Mouse (Mus musculus): Measurements from ENCODE around the gene Cdhr3.
"Not testable (repeated sequence)": the region's sequence is repeated elsewhere in the genome, so short reads cannot be mapped to it uniquely, and the experiment has no call there.

The Cdhr3 gene

GRCm38 (mm10) chr12:33005858-33006257, 86.8 kb downstream of the Cdhr3 start:
- no peak for DNase-seq (ENCODE audit: low spot score in 2 of 2)

GRCm38 (mm10) chr12:33003339-33003965, 89.2 kb downstream of the Cdhr3 start:
- no peak for DNase-seq (ENCODE audit: low spot score in 2 of 2)

- DNase-seq (ENCODE audit: low spot score in 2 of 2), result no peak
These were observed 92.3 kb downstream of the Cdhr3 start for GRCm38 (mm10) chr12:33000402-33000801.

- not testable (repeated sequence) for DNase-seq (ENCODE audit: low spot score in 2 of 2)
These were observed 92.9 kb downstream of the Cdhr3 start for GRCm38 (mm10) chr12:32999778-33000177.

GRCm38 (mm10) chr12:32998766-32999165, 93.9 kb downstream of the Cdhr3 start:
- peak; percentile 45 to 51 for DNase-seq (ENCODE audit: low spot score in 2 of 2)

DNA sequence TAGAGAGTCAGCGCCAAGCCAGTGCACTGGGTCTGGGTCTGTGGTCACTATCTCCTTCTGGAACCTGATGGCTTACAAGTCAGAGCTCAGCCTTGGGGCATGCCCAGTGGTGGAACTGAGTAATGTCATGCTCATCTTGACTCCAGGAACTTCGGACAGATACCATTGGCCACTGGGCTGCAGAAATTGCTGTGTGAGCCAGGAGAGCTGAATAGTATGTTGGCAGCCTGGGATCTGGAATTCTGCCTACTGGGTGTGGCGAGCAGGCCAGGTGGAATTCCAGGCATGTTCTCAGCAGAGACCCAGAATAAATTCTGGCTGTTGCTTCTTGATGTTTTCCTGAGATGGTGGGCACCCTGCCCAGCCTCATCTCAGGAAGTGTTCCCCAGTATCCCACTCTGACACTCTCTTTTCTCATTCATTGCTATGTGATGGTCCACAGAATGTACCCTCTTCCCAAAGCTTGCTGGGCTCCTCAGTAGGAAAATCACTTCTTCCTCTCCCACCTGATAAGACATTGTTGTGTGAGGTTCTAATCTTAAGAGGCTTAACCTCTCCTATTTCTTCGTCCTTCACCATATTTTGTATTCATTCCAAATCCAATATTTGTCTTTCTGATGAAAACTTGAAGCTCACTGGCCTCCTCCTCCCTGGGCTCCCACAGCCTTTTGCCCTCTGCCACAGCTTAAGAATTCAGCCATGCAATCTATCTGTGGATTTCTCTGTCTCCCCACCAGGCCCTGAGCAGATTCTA, 97.4 kb downstream of the Cdhr3 start:
- DNase-seq (ENCODE audit: low spot score in 2 of 2), result no peak

DNA sequence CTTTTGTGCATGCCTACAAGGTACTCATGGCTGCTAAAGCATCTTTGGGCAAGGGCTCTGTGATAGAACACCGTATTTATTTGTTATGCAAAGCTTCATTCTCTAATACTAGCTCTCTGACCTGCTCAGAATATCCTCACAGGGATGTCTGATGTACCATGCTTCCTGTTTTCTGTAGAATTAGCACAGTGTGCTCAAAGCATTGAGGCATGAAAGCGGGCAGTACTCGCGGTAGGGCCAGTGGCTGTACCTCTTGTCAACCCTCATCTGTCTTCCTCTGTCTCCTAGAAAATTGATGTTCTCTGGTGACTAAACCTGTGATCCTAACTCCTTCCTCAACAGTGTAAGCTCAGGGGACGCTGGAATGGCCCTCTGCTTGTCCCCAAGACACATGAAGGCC, 98.6 kb downstream of the Cdhr3 start:
- DNase-seq (ENCODE audit: low spot score in 2 of 2), result peak; percentile 74

- peak in 1 of 2 experiments; percentile 40 for DNase-seq (ENCODE audit: low spot score in 2 of 2)
These were observed 102.9 kb downstream of the Cdhr3 start for GRCm38 (mm10) chr12:32989731-32990130.

GRCm38 (mm10) chr12:32986284-32986683, 106.4 kb downstream of the Cdhr3 start:
- no peak for DNase-seq (ENCODE audit: low spot score in 2 of 2)
